Mouse (Mus musculus) megakaryocyte, adult 5-6 weeks (primary cell): Measurements from ENCODE around the gene Rassf1. TPM values are rescaled to one million over a fixed set of nuclear protein-coding genes. Genes with fewer than 3 reads are reported as not detected.

Experiments
- ATAC-seq: 2 replicates; pipeline ENCODE4 v1.8.0; 2016; ENCODE audit warnings: mild to moderate bottlenecking, inconsistent platforms; ENCODE audit not compliant: poor library complexity, severe bottlenecking
- total RNA-seq, 2 experiments: library from RNA; stranded (forward) in 1 of 2; stranded (reverse) in 1 of 2; fragments of 153-499, 151-499 nt in 1 of 2; fragments of 221-1000, 200-1000 nt in 1 of 2; gene quantifications; 2 replicates each; pipeline versions ENCODE4 v1.2.3 to v1.2.4; 2015 to 2017

The Rassf1 gene
- total RNA-seq, 2 experiments from 2014 or later = 34.3 to 57.3 TPM

- ATAC-seq = no peak
Measured at GRCm38 (mm10) chr9:107599433-107599832, 48.1 kb downstream of the Rassf1 start.

GRCm38 (mm10) chr9:107599842-107600241, 48.5 kb downstream of the Rassf1 start:
- ATAC-seq = no peak

- no peak for ATAC-seq
Measured at GRCm38 (mm10) chr9:107600745-107601144, 49.4 kb downstream of the Rassf1 start.

GRCm38 (mm10) chr9:107601275-107601674, 49.9 kb downstream of the Rassf1 start:
- no peak for ATAC-seq

GRCm38 (mm10) chr9:107602068-107602648, 50.8 kb downstream of the Rassf1 start:
- ATAC-seq = peak; percentile 91

GRCm38 (mm10) chr9:107603251-107603650, 51.9 kb downstream of the Rassf1 start:
- ATAC-seq = no peak

GRCm38 (mm10) chr9:107605041-107605661, 53.8 kb downstream of the Rassf1 start:
- ATAC-seq = no peak

- no peak for ATAC-seq
Measured at GRCm38 (mm10) chr9:107606591-107606990, 55.2 kb downstream of the Rassf1 start.

- ATAC-seq = no peak
Measured at GRCm38 (mm10) chr9:107607036-107607435, 55.7 kb downstream of the Rassf1 start.

- ATAC-seq = no peak
Measured at GRCm38 (mm10) chr9:107607653-107608245, 56.4 kb downstream of the Rassf1 start.

- no peak for ATAC-seq
Measured at GRCm38 (mm10) chr9:107608741-107609432, 57.5 kb downstream of the Rassf1 start, which contains the start of gene Sema3b. Gene Sema3b, minus strand, starts transcription at chr9:107609229.

- ATAC-seq = no peak
Measured at GRCm38 (mm10) chr9:107609433-107609830, 58.1 kb downstream of the Rassf1 start.

GRCm38 (mm10) chr9:107611456-107612190, 60.3 kb downstream of the Rassf1 start:
- ATAC-seq = peak; percentile 13

Other genes with a start within 250 kb of the Rassf1 start
- gene Hemk1, start 213.2 kb upstream of the Rassf1 start, total RNA-seq (2015) = 4.1 and 6.4 TPM in 2 replicates
- 5.0 and 8.0 TPM in 2 replicates for gene Hemk1, start 213.2 kb upstream of the Rassf1 start, total RNA-seq (2017)
- gene 6430571L13Rik, start 211.0 kb upstream of the Rassf1 start, total RNA-seq (2015) = not detected in 2 replicates
- not detected in 2 replicates for gene 6430571L13Rik, start 211.0 kb upstream of the Rassf1 start, total RNA-seq (2017)
- 0.04 and 0.11 TPM in 2 replicates for gene Cacna2d2, start 151.9 kb upstream of the Rassf1 start, total RNA-seq (2015)
- gene Cacna2d2, start 151.9 kb upstream of the Rassf1 start, total RNA-seq (2017) = 0.07 and 0.12 TPM in 2 replicates
- 6.8 and 9.3 TPM in 2 replicates for gene Tmem115, start 17.6 kb upstream of the Rassf1 start, total RNA-seq (2015)
- 14.8 and 15.2 TPM in 2 replicates for gene Tmem115, start 17.6 kb upstream of the Rassf1 start, total RNA-seq (2017)
- gene Cyb561d2, start 9.4 kb upstream of the Rassf1 start, total RNA-seq (2015) = 12.8 and 15.5 TPM in 2 replicates
- 14.2 and 21.7 TPM in 2 replicates for gene Cyb561d2, start 9.4 kb upstream of the Rassf1 start, total RNA-seq (2017)
- 8.3 and 12.5 TPM in 2 replicates for gene Nprl2, start 9.3 kb upstream of the Rassf1 start, total RNA-seq (2015)
- gene Nprl2, start 9.3 kb upstream of the Rassf1 start, total RNA-seq (2017) = 15.7 and 18.9 TPM in 2 replicates
- gene Zmynd10, start 4.3 kb upstream of the Rassf1 start, total RNA-seq (2015) = not detected in 2 replicates
- not detected in 2 replicates for gene Zmynd10, start 4.3 kb upstream of the Rassf1 start, total RNA-seq (2017)
- 12.2 and 12.4 TPM in 2 replicates for gene Tusc2, start 11.7 kb downstream of the Rassf1 start, total RNA-seq (2015)
- 8.9 and 10.8 TPM in 2 replicates for gene Tusc2, start 11.7 kb downstream of the Rassf1 start, total RNA-seq (2017)
- gene Hyal2, start 16.4 kb downstream of the Rassf1 start, total RNA-seq (2015) = 0.56 and 1.9 TPM in 2 replicates
- 1.0 TPM in 1 of 2 replicates, not detected in the other for gene Hyal2, start 16.4 kb downstream of the Rassf1 start, total RNA-seq (2017)
- 0.38 and 0.57 TPM in 2 replicates for gene Hyal1, start 25.4 kb downstream of the Rassf1 start, total RNA-seq (2015)
- 0.98 and 0.99 TPM in 2 replicates for gene Hyal1, start 25.4 kb downstream of the Rassf1 start, total RNA-seq (2017)
- gene Naa80, start 27.3 kb downstream of the Rassf1 start, total RNA-seq (2015) = 7.2 and 15.3 TPM in 2 replicates
- 6.9 and 10.1 TPM in 2 replicates for gene Naa80, start 27.3 kb downstream of the Rassf1 start, total RNA-seq (2017)
- gene Hyal3, start 29.3 kb downstream of the Rassf1 start, total RNA-seq (2015) = 1.5 and 1.9 TPM in 2 replicates
- 0.18 and 0.57 TPM in 2 replicates for gene Hyal3, start 29.3 kb downstream of the Rassf1 start, total RNA-seq (2017)
- 6.8 and 11.1 TPM in 2 replicates for gene Ifrd2, start 36.1 kb downstream of the Rassf1 start, total RNA-seq (2015)
- 8.7 and 9.9 TPM in 2 replicates for gene Ifrd2, start 36.1 kb downstream of the Rassf1 start, total RNA-seq (2017)
- not detected in 2 replicates for gene Sema3b, start 57.7 kb downstream of the Rassf1 start, total RNA-seq (2015)
- gene Sema3b, start 57.7 kb downstream of the Rassf1 start, total RNA-seq (2017) = 0.08 TPM in 1 of 2 replicates, not detected in the other
- 749 and 768 TPM in 2 replicates for gene Gnai2, start 83.8 kb downstream of the Rassf1 start, total RNA-seq (2015)
- 859 and 871 TPM in 2 replicates for gene Gnai2, start 83.8 kb downstream of the Rassf1 start, total RNA-seq (2017)
- not detected in 2 replicates for gene Slc38a3, start 118.0 kb downstream of the Rassf1 start, total RNA-seq (2015)
- gene Slc38a3, start 118.0 kb downstream of the Rassf1 start, total RNA-seq (2017) = not detected in 2 replicates
- gene Gnat1, start 128.2 kb downstream of the Rassf1 start, total RNA-seq (2015) = not detected in 2 replicates
- gene Gnat1, start 128.2 kb downstream of the Rassf1 start, total RNA-seq (2017) = not detected in 2 replicates
- gene Sema3f, start 158.9 kb downstream of the Rassf1 start, total RNA-seq (2015) = not detected in 2 replicates
- gene Sema3f, start 158.9 kb downstream of the Rassf1 start, total RNA-seq (2017) = not detected in 2 replicates
- 145 and 161 TPM in 2 replicates for gene Rbm5, start 219.4 kb downstream of the Rassf1 start, total RNA-seq (2015)
- gene Rbm5, start 219.4 kb downstream of the Rassf1 start, total RNA-seq (2017) = 208 and 249 TPM in 2 replicates